Mouse (Mus musculus): ENCODE data around the gene Asxl1. TPM values are rescaled to one million over a fixed set of nuclear protein-coding genes. Genes with fewer than 3 reads are reported as not detected.

Asxl1 gene
- polyA plus RNA-seq (2012; rRNA removed), result 11.4 and 15.3 TPM in 2 replicates

DNA sequence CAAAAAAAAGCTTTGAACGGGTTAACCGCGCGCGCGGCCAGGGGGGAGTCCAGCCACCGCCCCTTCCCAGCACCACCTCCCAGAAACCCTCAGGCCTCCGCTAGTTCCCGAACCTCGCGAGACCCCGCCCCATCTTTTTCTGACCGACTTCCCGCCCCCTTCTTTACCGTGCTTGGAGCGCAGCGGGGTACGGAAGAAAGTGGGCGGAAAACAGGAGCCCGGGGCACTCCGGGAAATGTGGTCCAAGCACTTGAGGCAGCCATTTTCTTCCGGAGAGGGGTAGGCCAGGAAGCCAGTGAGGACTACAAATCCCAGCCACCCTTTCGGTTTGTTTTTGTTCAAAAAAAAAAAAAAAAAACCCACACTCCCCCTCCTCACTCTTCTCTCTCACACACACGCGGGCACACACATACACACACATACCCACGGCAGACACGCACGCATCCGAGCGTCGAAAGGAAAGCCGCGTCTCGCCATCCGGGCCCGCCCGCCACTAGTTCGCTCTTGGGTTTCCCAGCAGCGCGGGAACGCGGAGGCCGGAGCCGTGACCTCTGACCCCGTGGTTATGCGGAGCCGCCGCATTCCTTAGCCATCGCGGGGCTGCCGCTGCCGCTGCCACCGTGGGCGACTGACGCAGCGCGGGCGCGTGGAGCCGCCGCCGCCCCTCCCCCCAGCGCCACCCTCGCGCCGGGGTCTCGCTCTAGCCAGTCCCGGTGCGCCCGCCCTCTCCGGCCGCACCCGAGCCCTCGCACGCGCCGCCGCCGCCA lies at the start of gene Asxl1:
Gene Asxl1 (plus strand): TSS at position 376 of the 767 bp plus-strand sequence.
- H3K4me1 ChIP-seq (ENCODE audit: control insufficient read depth, insufficient read depth, low read length), result peaks cover 13% of the 10 kb centered on the region
- TF ChIP-seq POLR2A (IDR thresholded peaks at IDR 0.05; ENCODE audit: borderline replicate concordance, extremely low read depth, low read depth, low read length), result peak; percentile 59; the same call in 1 of the 2 replicates
- no peak for TF ChIP-seq CTCF (IDR thresholded peaks at IDR 0.05; ENCODE audit: insufficient read depth, low read length)

DNA sequence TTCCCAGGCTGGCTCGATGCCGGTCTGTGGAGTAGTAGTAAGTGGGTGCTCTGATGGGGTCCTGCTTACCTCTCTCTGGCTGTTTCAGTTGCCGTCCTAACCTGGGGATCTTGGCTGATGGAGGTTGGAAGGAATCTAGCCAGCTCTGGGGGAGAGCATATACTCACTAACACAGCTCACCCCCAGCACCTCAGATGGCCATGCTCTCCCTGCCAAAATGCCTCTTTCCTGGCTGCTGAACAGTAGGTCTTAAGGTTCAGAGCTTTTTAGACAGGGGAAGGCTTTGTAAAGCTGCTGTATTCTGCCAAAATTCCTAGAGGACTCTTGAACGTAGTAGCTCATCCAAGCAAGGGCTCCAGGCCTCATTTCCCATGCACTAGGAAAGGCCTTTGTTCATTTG lies 47.9 kb upstream of the Asxl1 start:
- no peak overlapping the region for H3K4me3 ChIP-seq (replicated peaks; ENCODE audit: extremely low read depth, low read depth, low read length)
- WGBS, result 76% methylated on average over 4 of the region's 4 CpGs
- TF ChIP-seq CTCF (IDR thresholded peaks at IDR 0.05; ENCODE audit: insufficient read depth, low read length) (no peak), POLR2A (IDR thresholded peaks at IDR 0.05; ENCODE audit: borderline replicate concordance, extremely low read depth, low read depth, low read length) (no peak)
- 0 out of 2 replicates have a peak, but pooled peaks cover 2% of the 10 kb centered on the region for H3K4me1 ChIP-seq (ENCODE audit: control insufficient read depth, insufficient read depth, low read length)
- no peak for DNase-seq

More for the DNA sequence above, at the start of gene Asxl1:
- WGBS, result under 1% methylated on average over 78 of the region's 79 CpGs
- DNase-seq, result peak; percentile 93
- peak within 1 kb of the TSS; percentile 92 for H3K4me3 ChIP-seq (replicated peaks; ENCODE audit: extremely low read depth, low read depth, low read length)

DNA sequence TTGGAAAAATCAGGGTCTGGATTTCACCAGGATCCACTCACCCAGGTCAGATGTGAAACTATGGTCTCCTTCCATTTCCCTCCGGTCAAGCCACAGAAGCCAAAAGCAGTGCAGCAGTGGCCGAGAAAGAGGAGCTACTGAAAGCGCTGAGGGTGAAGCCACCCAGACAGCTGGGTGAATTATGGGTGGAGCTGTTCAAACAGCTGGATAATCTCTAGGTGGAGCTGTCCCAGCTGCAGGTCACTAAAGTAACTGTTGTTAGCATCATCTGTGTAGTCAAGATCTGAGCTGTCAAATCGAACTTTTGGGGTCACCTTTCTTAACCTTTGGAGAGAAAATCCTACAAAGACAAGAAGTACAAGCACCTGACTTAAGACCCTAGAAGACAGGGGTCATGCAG lies 47.2 kb upstream of the Asxl1 start:
- no peaks in the 10 kb centered on the region for H3K4me1 ChIP-seq (ENCODE audit: control insufficient read depth, insufficient read depth, low read length)
- no peak for TF ChIP-seq POLR2A (IDR thresholded peaks at IDR 0.05; ENCODE audit: borderline replicate concordance, extremely low read depth, low read depth, low read length)
- TF ChIP-seq CTCF (IDR thresholded peaks at IDR 0.05; ENCODE audit: insufficient read depth, low read length), result no peak
- 54% methylated on average over 4 of the region's 4 CpGs for WGBS
- no peak overlapping the region for H3K4me3 ChIP-seq (replicated peaks; ENCODE audit: extremely low read depth, low read depth, low read length)
- DNase-seq, result no peak

DNA sequence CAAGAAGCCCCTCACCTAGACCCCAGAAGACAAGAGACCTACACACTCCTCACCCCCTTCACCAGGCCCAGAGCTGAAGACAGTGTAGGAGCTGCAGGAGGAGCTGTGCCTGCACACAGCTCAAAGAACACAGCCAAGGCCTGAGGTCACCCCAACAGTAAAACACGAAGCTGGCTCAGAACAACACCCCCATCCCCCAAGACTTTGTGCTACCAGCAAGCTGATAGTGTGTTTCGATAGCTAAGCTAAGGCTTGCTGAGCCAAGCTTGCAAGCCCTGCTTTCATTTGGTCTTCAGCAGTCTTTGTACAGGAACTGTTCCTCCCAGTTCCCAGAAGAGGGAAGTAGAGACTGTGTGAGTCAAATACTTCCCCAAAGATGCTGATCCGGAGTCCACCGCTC lies 46.8 kb upstream of the Asxl1 start:
- 50% methylated on average over 4 of the region's 4 CpGs for WGBS
- no peak for DNase-seq
- TF ChIP-seq POLR2A (IDR thresholded peaks at IDR 0.05; ENCODE audit: borderline replicate concordance, extremely low read depth, low read depth, low read length), result no peak
- TF ChIP-seq CTCF (IDR thresholded peaks at IDR 0.05; ENCODE audit: insufficient read depth, low read length), result no peak
- H3K4me3 ChIP-seq (replicated peaks; ENCODE audit: extremely low read depth, low read depth, low read length), result no peak overlapping the region
- no peaks in the 10 kb centered on the region for H3K4me1 ChIP-seq (ENCODE audit: control insufficient read depth, insufficient read depth, low read length)

DNA sequence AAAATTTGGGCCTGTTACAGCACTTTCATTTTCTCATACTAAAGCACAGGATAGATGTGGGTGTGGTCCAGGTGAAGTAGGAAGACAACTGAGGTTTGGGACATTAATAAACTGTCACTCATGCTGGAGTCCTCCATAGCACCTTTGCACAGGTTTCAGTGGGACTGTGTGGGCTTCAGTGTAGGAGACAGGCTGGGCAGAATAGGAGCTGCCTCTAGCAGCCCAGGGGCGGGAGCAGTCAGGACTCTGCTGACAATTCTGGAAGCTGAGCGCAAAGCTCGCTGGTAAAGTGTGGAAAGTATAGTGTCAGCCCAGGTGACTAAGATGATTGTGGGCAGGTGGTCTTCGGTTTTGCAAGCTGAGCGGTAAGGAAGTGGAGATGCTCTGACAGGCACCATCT lies 44.5 kb upstream of the Asxl1 start:
- no peak for DNase-seq
- 92% methylated on average over 5 of the region's 5 CpGs for WGBS
- TF ChIP-seq POLR2A (IDR thresholded peaks at IDR 0.05; ENCODE audit: borderline replicate concordance, extremely low read depth, low read depth, low read length) (no peak), CTCF (IDR thresholded peaks at IDR 0.05; ENCODE audit: insufficient read depth, low read length) (no peak)
- Histone ChIP-seq H3K4me3 (replicated peaks; ENCODE audit: extremely low read depth, low read depth, low read length) (no peak overlapping the region), H3K4me1 (ENCODE audit: control insufficient read depth, insufficient read depth, low read length) (no peaks in the 10 kb centered on the region)

DNA sequence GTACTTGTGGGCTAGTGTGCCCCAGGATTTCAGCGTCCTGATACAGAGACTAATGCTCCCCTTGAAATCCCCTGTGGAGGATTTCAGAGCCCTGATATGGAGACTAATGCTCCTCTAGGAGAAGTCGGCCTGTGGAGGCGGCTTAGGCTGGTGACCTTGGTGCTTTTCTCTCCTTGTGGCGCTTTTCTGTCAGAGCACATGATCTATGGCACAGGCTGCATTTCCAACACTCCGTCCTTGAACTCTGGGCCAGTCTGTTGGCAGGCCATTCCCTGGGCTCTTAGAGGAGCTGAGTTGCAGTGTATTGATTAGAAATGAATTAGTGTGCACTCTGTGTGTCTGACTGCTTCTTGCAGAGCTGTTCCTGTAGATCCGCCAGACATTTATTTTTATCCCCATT lies 40.4 kb upstream of the Asxl1 start:
- Histone ChIP-seq H3K4me1 (ENCODE audit: control insufficient read depth, insufficient read depth, low read length) (no peaks in the 10 kb centered on the region; the same call in 1 of the 2 replicates), H3K4me3 (replicated peaks; ENCODE audit: extremely low read depth, low read depth, low read length) (no peak overlapping the region)
- no peak for TF ChIP-seq CTCF (IDR thresholded peaks at IDR 0.05; ENCODE audit: insufficient read depth, low read length)
- TF ChIP-seq POLR2A (IDR thresholded peaks at IDR 0.05; ENCODE audit: borderline replicate concordance, extremely low read depth, low read depth, low read length), result no peak
- no peak for DNase-seq
- 69% methylated on average over 6 of the region's 6 CpGs for WGBS

DNA sequence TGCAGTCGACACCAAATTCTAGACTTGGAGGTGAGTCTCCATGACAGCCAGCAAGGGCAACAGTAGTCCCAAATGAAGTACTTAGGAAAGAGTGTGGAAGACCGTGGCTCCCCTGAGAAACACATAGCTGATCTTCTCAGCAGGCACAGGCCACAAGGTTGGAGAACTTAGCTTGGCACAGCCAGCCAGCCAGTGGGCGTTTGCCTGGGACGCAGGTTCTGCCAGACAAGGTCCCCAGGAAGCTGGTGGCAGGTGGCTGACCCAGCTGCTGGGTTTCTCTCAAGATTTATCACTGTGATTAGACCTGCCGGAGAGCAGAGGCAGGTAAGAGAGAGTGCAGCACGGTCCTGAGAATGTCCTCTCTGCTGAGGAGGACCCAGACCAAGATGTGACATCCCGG lies 37.0 kb upstream of the Asxl1 start:
- WGBS, result 79% methylated on average over 7 of the region's 7 CpGs
- Histone ChIP-seq H3K4me1 (ENCODE audit: control insufficient read depth, insufficient read depth, low read length) (no peaks in the 10 kb centered on the region; the same call in 1 of the 2 replicates), H3K4me3 (replicated peaks; ENCODE audit: extremely low read depth, low read depth, low read length) (no peak overlapping the region)
- DNase-seq, result no peak
- TF ChIP-seq POLR2A (IDR thresholded peaks at IDR 0.05; ENCODE audit: borderline replicate concordance, extremely low read depth, low read depth, low read length) (no peak), CTCF (IDR thresholded peaks at IDR 0.05; ENCODE audit: insufficient read depth, low read length) (no peak)

DNA sequence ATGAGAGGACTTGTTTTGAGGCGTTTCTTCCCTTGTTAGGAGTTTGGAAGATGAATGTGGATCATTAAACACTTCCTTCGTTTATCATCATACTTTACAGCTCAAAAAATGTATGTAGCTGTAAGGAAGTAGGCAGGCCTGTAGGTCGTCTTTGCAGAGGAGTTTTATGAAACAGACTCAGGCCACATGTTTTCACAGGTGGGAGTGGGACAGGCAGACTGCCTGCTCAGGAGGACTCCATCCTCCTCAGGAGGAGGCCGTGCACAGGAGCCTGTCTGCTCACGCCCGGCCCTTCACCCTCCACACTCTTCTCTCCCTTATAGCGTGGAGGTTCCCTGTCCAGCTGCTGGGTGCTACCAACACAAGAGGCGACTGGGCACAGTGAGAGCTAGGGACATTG lies 36.5 kb upstream of the Asxl1 start:
- Histone ChIP-seq H3K4me1 (ENCODE audit: control insufficient read depth, insufficient read depth, low read length) (no peaks in the 10 kb centered on the region; the same call in 1 of the 2 replicates), H3K4me3 (replicated peaks; ENCODE audit: extremely low read depth, low read depth, low read length) (no peak overlapping the region)
- TF ChIP-seq POLR2A (IDR thresholded peaks at IDR 0.05; ENCODE audit: borderline replicate concordance, extremely low read depth, low read depth, low read length), result no peak
- no peak for TF ChIP-seq CTCF (IDR thresholded peaks at IDR 0.05; ENCODE audit: insufficient read depth, low read length)
- WGBS, result 68% methylated on average over 8 of the region's 8 CpGs
- DNase-seq, result no peak

DNA sequence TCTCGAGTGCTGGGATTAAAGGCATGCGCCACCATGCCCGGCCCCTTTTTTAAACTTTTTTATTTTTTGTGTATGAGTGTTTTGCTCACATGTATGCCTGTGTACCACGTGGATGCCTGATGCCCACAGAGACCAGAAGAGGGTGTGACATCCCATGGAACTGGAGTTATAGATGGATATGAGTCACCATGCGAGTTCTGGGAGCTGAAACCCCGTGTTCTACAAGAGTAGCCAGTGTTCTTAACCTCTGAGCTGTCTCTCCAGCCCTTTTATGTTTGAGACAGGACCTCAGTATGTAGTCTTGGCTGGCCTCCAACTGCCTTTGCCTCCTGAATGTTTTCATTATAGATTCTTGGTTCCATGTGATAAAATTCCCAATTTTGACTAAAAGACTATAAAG lies 35.4 kb upstream of the Asxl1 start:
- 72% methylated on average over 6 of the region's 6 CpGs for WGBS
- Histone ChIP-seq H3K4me1 (ENCODE audit: control insufficient read depth, insufficient read depth, low read length) (no peaks in the 10 kb centered on the region; the same call in 1 of the 2 replicates), H3K4me3 (replicated peaks; ENCODE audit: extremely low read depth, low read depth, low read length) (no peak overlapping the region)
- DNase-seq, result no peak
- TF ChIP-seq CTCF (IDR thresholded peaks at IDR 0.05; ENCODE audit: insufficient read depth, low read length) (no peak), POLR2A (IDR thresholded peaks at IDR 0.05; ENCODE audit: borderline replicate concordance, extremely low read depth, low read depth, low read length) (no peak)

DNA sequence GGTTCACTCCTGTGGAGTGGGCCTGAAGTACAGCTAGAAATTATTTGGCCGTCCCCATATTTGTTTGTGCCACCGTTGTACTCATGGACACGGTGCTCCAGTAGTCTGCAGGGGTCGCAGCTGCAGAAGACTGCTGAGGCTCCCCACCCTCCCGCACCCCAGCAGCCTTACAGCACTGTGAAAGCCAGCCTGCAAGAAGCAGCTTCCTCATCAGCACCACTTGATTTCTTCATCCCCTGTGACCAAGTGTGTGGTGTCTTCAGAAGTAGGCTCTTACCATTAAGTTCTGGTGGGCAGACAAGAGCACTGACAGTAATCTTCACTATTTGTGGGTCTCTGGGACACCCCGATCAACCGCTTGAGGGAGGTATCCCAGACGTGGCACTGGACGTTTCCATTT lies 32.7 kb upstream of the Asxl1 start:
- WGBS, result 80% methylated on average over 9 of the region's 9 CpGs
- no peak for DNase-seq
- Histone ChIP-seq H3K4me1 (ENCODE audit: control insufficient read depth, insufficient read depth, low read length) (no peaks in the 10 kb centered on the region; the same call in 1 of the 2 replicates), H3K4me3 (replicated peaks; ENCODE audit: extremely low read depth, low read depth, low read length) (no peak overlapping the region)
- no peak for TF ChIP-seq POLR2A (IDR thresholded peaks at IDR 0.05; ENCODE audit: borderline replicate concordance, extremely low read depth, low read depth, low read length)
- no peak for TF ChIP-seq CTCF (IDR thresholded peaks at IDR 0.05; ENCODE audit: insufficient read depth, low read length)
